Mouse (Mus musculus) CH12.LX (cell line): ENCODE results near the gene Exosc7.
A peak's percentile ranks its signal among the peaks of the same experiment; 100 is the strongest.

ENCODE experiments used
- CTCF ChIP-seq, 2 experiments: IDR thresholded peaks in 1 of 2; conservative IDR thresholded peaks in 1 of 2; 2 replicates each; pipeline ENCODE4 v1.5.1; 2011 to 2012; ENCODE audit warnings: low read depth in 2 of 2, low read length in 2 of 2, improper control_type of control experiment in 1 of 2, inconsistent platforms in 1 of 2, mild to moderate bottlenecking in 1 of 2, moderate library complexity in 1 of 2
- NRF1 ChIP-seq: IDR thresholded peaks from 2 replicates; pipeline ENCODE4 v1.6.1; 2014; ENCODE audit warnings: low read depth, mild to moderate bottlenecking, inconsistent platforms, low read length, improper control_type of control experiment, moderate library complexity
- POLR2A ChIP-seq: IDR thresholded peaks from 2 replicates; pipeline ENCODE4 v1.6.1; 2011; ENCODE audit warnings: low read depth, mild to moderate bottlenecking, improper control_type of control experiment, low read length
- SMC3 ChIP-seq: IDR thresholded peaks from 2 replicates; pipeline ENCODE4 v1.6.1; 2011; ENCODE audit warnings: low read depth, low read length, improper control_type of control experiment
- TBP ChIP-seq: conservative IDR thresholded peaks from 2 replicates; pipeline ENCODE4 v1.6.1; 2011; ENCODE audit warnings: low read depth, low read length, improper control_type of control experiment
- ZNF384 ChIP-seq: IDR thresholded peaks from 2 replicates; pipeline ENCODE4 v1.6.1; 2012; ENCODE audit warnings: low read depth, low read length, improper control_type of control experiment, inconsistent platforms

DNA sequence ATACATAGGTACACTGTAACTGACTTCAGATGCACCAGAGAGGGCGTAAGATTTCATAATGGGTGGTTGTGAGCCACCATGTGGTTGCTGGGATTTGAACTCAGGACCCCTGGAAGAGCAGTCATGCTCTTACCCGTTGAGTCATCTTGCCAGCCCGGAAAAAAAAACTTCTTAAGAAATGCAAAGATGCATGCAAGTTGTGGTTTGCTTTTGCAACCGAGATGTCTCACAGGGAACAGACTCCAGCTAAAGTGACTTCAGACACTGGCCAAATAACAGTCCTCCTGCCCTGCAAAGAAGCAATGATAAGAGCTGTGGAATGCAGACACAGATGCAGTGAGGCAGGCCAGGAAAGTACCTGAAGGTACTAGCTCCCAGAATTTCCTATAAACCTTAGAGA, 22.2 kb upstream of the Exosc7 start:
- TF ChIP-seq TBP (no peak), SMC3 (no peak), CTCF (conservative IDR thresholded peaks at IDR 0.05 in 1 of 2, IDR thresholded peaks at IDR 0.05 in 1 of 2; ENCODE audit: low read depth in 2 of 2, low read length in 2 of 2) (no peak), ZNF384 (0 out of 2 replicates have a peak, but pooled peaks have one; percentile 22), POLR2A (no peak), NRF1 (no peak)
